Mouse (Mus musculus) lung, postnatal 14 days (tissue): ENCODE results near the gene Fam114a1.

Experiments
- DNase-seq: peaks from one replicate; pipeline ENCODE4 v3.0.0; 2021

Gene Fam114a1

DNA sequence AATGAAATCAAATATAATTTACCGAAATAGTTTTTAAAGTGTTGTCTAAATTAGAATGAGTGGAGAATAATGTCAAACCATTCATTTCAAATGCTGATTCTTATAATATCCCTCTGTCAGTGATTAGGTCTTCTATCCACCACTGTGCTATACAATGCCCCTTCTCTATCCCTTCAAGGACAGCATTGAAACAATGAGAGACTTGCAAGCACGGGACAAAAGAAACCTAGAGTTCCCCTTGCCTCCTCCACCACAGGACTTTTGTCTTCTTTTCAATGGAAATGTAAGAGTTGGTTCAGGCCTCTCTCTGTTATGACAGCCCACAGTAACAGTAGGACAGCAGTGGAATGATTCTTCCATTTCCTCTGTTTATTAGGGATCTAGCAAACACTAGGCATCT, 93.4 kb downstream of the Fam114a1 start:
- no peak for DNase-seq

DNA sequence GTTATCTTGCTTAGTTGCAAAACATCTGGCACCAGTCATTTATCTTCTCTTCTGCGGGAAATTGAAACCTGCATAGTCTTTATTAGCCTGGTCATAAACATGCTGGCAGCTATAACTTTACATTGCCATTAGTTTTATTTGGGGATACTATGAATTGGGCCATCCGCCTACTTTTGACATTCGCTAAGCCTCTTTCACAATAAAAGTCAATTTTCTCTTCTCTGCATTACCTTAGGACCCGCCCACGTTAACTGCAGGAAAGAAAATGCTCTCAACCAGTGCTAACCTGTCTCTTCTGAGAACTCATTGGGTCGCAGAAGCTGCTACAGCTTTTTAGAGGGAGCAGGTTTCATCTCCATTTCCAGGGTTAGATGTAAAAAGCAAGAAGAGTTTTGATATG, 98.3 kb downstream of the Fam114a1 start:
- no peak for DNase-seq

DNA sequence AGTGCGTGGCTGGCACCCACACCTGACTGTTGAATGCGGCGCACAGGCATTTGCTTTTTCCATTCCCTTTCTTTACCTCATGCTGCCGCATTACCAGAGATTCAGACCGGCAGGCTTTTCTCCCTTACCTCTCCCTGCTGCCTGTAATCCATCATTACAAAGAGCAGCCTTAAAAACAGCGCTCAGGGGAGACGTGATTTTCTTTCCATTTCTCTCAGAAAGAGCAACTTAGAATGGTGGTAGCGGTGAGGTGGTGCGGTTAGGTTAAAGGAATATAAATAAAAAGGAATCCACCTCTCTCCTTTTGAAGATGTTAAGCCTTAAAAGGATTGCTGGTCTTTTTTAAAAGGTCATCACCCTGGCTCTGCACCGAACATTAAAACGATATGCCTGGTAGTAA, 100.0 kb downstream of the Fam114a1 start:
- no peak for DNase-seq

DNA sequence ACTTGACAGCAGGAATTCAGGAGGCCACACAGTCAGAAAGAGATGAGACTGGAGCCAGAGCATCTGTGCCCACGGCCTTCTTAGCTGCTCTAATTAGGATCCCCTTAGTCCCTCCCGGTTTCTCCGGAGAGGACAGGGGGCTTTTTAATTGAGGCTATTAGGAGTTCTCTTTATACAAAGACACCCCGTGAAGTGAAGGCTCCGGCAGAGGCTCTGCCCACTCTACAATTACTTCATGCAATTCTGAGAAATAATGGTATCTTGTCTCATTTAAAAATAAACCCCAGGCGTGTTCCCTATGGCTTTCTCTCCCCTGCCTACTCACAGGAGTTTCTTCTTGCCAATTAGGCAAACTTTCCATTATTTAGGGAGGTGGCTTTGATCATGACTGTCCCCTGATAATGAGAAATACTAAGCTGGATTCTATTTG, 101.8 kb downstream of the Fam114a1 start:
- DNase-seq = no peak

DNA sequence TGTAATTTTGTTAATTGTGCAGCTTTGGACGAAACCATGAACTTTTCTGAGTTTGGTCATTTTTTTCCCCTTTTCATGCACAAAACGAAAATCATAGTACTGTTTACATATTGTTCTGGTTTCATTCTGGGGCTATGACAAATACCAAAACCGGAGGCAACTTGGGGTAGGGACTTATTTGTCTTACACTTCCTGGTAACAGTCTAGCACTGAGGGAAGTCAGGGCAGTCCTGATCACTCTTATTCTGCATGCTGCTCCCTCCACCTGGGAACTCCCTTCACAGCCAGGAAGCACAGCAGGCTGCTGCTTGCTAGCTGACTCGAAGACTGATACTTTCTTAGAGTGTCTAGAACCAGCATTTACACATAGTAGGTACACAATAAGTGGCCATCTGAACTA, 103.4 kb downstream of the Fam114a1 start:
- no peak for DNase-seq

DNA sequence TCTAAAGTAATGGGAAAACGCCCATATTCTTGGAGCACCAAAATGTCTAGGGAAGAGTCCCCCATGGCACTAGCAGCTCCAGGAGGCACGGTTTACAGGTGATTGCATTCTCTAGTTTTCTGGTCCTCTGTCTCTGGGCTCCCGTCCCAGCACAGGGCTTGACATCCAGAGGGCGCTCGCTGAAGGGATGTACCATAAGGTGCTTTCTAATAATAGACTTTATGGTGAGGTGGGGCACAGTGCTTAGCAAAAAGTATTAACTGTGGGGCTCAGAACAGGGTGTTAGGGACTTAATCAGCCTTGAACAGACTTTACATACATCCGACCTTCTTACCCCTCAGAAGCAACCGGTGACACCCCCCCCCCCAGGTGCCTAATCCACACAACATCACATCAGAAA, 104.8 kb downstream of the Fam114a1 start:
- DNase-seq = no peak

DNA sequence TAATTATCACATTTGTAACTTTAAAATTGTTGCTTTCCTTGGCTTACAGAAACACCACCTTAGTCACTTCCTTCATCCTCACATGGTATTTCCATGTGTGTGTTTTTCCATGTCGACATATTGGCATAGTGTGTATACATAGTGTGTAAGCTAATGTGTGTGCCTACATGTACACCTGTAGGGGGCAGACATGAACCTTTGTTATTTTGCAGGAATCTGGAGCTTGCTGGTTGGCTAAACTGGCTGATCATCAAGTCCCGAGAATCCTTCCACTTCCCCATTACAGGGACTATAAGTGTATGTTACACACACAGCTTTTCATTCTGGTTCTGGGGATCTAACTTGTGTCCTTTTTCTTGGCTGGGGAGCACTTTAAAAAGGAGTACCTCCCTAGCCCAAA, 106.2 kb downstream of the Fam114a1 start:
- no peak for DNase-seq

DNA sequence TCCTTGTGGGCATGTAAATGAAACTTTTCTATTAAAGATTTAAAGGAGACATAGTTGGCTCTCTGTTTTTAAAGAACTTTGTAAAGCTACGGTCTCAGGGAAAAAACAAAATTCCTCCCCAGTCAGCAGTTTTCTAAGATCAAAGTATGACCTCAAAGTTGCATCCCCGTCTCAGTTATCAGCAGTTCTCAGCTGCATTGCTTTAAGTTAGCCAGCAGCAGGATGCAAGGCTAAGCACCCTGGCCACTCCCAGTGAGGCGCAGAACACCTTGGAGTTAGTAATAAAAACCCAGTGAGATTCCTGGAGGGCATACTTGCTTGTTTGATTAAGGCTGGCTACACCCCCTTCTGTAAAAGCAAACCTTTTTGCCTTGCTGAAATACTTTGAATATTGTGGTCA, 106.9 kb downstream of the Fam114a1 start:
- no peak for DNase-seq

DNA sequence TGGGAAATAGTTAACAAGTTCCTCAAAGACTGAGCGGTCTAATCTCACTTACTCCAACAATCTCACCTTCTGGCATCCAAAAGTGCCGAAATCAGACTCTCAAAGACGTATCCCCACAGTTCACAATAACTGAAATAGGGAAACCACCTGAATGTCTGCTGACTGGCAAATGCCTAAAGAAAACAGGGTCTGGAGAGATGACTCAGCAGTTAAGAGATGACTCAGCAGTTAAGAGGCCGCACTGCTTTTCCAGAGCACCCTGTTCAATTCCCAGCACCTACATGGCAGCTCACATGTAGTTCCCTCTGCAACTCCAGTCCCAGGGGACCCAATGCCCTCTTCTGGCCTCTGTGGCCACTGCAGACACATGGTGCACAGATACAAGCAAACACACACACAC, 108.2 kb downstream of the Fam114a1 start:
- DNase-seq = no peak

DNA sequence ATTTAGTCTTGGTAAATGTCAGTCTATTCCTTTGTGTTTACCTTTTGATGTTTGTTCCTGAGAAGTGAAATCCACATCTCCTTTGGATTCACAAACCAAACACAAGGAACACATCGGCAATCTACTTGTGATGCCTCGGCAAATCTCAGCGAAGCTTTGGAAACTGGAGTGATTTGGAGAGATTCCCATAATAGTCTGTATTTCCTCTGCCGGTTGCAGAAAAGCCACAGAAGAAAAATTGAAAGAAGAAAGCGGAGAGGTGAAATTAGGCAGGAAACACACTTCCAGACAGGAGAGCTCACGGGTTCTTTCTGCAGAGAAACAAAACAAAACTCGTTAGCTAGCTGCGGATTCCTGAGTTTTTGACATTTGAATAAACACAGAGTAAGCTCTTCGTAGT, 110.0 kb downstream of the Fam114a1 start:
- DNase-seq = no peak

DNA sequence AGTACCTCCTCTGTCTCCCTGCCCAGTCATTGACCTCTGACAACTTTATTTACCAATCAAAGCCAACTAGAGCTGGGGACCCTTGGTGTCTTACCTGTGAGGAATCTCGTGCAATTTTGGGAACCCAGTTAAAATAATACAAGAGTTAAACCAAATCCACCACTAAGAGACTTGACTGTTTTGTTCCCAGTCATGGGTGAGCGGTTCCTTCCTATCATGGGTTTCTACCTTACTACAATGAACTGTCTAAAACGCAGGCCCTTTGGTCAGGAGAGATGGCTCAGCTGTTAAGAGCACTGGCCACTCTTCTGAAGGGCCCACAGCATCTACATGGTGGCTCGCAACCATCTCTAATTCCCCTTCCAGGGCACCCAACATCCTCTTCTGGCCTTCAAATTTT, 112.0 kb downstream of the Fam114a1 start:
- no peak for DNase-seq

DNA sequence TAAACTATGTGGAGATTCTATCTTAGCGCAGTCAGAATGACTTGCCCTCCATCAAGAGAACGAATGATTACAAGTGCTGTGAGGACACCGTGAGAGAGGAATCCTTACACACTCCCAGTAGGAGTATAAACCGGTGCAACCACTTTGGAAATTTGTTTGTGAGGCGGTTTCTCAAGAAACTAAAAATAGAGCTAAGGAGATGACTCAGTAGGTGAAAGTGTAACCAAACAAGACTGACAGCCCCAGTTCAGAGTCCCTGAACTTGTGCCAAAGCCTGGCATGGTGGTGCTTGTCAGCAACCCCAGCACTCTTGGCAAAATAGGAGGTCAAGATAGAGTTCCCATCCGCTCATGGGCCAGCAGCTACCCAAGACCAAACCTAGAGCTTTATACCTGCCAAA, 116.7 kb downstream of the Fam114a1 start:
- peak; percentile 52 for DNase-seq

DNA sequence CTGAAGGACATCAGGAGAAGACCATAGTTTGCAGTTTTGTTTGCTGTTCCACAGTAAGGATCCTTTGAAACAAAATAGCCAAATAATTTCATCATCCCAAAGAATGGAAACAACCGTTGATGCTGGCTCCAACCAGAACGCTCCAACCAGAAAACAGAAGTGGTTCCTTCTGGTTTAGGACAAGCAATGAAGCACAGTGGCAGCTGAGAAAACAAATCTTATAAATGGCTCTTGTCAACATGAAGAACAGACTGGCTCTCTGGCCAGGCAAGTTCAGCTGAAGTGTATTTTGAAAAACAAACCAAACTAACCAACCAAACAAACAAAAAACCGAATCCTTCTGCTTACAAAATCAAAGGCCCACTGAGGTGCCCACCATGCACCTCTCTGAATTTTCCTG, 119.8 kb downstream of the Fam114a1 start:
- DNase-seq = no peak

DNA sequence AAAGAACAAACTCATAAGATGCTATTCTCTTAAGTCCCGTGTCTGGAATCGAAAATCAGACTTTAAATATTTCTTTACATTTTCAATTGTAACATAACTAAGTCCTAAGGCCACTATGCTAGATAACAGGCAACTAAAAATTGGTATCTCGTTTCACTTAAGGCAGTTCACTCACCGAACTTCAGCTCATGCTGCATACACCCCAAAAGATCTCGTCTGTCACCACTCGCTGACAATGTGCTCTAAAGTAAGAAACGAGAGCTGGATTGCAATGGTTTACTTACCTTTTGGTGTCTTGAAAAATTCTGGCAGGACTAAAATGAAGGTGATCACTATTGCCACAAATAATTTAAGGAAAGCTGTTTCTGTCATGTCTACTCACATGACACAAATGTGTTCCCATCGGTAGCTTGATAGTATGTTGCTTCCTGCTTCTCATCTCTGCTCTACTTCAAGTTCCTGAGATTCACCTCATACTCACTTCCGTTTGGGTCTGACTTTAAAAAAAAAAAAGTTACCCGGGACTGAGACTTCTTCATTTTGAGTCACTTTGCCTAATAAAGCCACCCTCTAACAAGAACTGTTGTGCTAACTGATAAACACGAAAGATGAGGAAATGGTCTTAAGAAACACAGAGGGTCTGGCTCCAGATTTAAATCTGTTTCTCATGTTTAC, 121.5 kb downstream of the Fam114a1 start:
- DNase-seq = no peak
